8 mouse cellular contexts compared by ENCODE assay signal in the genomic region with DNA sequence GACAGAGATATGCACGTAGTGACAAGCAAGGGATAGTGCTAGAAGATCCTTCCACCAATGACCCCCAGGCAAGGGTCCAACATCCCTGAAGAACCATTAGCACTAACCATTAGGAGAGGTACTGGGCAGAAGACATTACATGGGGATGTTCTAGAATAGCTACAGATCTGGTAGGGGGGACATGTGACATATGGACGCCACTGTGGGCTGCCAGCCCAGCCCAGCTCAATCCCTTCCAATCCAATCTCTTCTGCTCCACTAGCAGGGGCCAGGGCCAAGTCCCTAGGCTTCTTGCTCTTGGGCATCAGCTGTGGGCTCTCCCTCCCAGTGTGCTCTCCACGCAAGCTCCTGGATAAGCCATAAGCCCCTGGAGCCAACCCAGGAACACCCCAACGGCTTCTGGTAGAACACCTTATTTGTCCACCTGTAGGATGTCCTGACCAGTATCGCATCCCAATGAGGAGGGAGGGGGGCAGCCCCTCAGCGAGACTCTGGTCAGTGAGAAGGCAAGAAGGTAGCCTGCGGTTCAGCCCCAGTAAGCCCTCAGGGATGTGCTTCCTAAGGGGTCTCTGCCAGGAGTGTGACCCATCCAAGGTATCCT. TPM values are rescaled to one million over a fixed set of nuclear protein-coding genes. Genes with fewer than 3 reads are reported as not detected.
A peak's percentile ranks its signal among the peaks of the same experiment; 100 is the strongest.
DNase-seq lines count a peak whose midpoint lies in the region; ATAC-seq and TF ChIP-seq lines count a peak whose summit lies in the region.

No protein-coding gene starts in this region.

- no peak for TF ChIP-seq CTCF in embryonic fibroblast, embryonic 13.5 days (IDR thresholded peaks at IDR 0.05; ENCODE audit: borderline replicate concordance, insufficient read depth, low read length)
- TF ChIP-seq CTCF in intestine, postnatal 0 days (IDR thresholded peaks at IDR 0.05; ENCODE audit: low read depth), result no peak

- no peak for TF ChIP-seq POLR2A in embryonic fibroblast, embryonic 13.5 days (IDR thresholded peaks at IDR 0.05; ENCODE audit: low read depth, low read length)

- H3K4me1 ChIP-seq in neural tube, embryonic 11.5 days (ENCODE audit: control insufficient read depth, insufficient read depth, low read length), result peaks cover 59% of the 10 kb centered on the region
- peaks cover 10% of the 10 kb centered on the region for H3K4me1 ChIP-seq in embryonic fibroblast, embryonic 13.5 days (ENCODE audit: control insufficient read depth, insufficient read depth, low read length)
- H3K4me1 ChIP-seq in intestine, postnatal 0 days (replicated peaks; ENCODE audit: control insufficient read depth, insufficient read depth, low read length), result peaks cover 36% of the 10 kb centered on the region

- peak overlapping the region; percentile 76 for H3K4me3 ChIP-seq in neural tube, embryonic 11.5 days (ENCODE audit: low read depth, low read length)
- H3K4me3 ChIP-seq in embryonic fibroblast, embryonic 13.5 days (ENCODE audit: insufficient read depth, low read length), result peak overlapping the region; percentile 33
- peak overlapping the region; percentile 78 for H3K4me3 ChIP-seq in intestine, postnatal 0 days (ENCODE audit: low read depth, low read length)

- peak overlapping the region; percentile 95 for H3K4me2 ChIP-seq in neural tube, embryonic 11.5 days (ENCODE audit: low read depth)
- peak overlapping the region; percentile 90 for H3K4me2 ChIP-seq in intestine, postnatal 0 days (replicated peaks; ENCODE audit: low read depth)

- H3K9ac ChIP-seq in neural tube, embryonic 11.5 days (ENCODE audit: low read length), result peak overlapping the region; percentile 92; the same call in 1 of the 2 replicates
- peak overlapping the region; percentile 79 for H3K9ac ChIP-seq in intestine, postnatal 0 days (ENCODE audit: low read depth, low read length)

- no peaks in the 10 kb centered on the region for H3K36me3 ChIP-seq in neural tube, embryonic 11.5 days (ENCODE audit: control insufficient read depth, insufficient read depth, low read length)
- no peaks in the 10 kb centered on the region for H3K36me3 ChIP-seq in intestine, postnatal 0 days (ENCODE audit: control insufficient read depth, insufficient read depth)

- DNase-seq in neural tube, embryonic 11.5 days (ENCODE audit: low spot score), result no peak
- no peak for DNase-seq in neural tube, embryonic 10.5 days (ENCODE audit: extremely low spot score, low spot score)
- DNase-seq in retina, embryonic 14.5 days (ENCODE audit: low spot score), result peak; percentile 31
- no peak for DNase-seq in frontal cortex, adult 2 months (ENCODE audit: extremely low spot score in 1 of 2, low spot score in 1 of 2)
- DNase-seq in right cerebral cortex, postnatal 4 days, result no peak
- no peak for DNase-seq in layer of hippocampus, adult 9-11 months

- no peaks in the 10 kb centered on the region for H3K9me3 ChIP-seq in neural tube, embryonic 11.5 days (ENCODE audit: control insufficient read depth, low read length)
- no peaks in the 10 kb centered on the region for H3K9me3 ChIP-seq in intestine, postnatal 0 days (ENCODE audit: control insufficient read depth)

- H3K27me3 ChIP-seq in neural tube, embryonic 11.5 days (ENCODE audit: control insufficient read depth, insufficient read depth, low read length), result no peaks in the 10 kb centered on the region
- no peaks in the 10 kb centered on the region for H3K27me3 ChIP-seq in intestine, postnatal 0 days (replicated peaks; ENCODE audit: control insufficient read depth, insufficient read depth, low read length)

- ATAC-seq in neural tube, embryonic 11.5 days (ENCODE audit: insufficient read depth, low FRiP score, low TSS enrichment), result no peak
- no peak for ATAC-seq in intestine, postnatal 0 days

- WGBS in neural tube, embryonic 11.5 days, result 72% methylated on average over 7 of the region's 7 CpGs
- WGBS in intestine, postnatal 0 days, result 47% methylated on average over 7 of the region's 7 CpGs

- no peak overlapping the region for H3K27ac ChIP-seq in neural tube, embryonic 11.5 days (ENCODE audit: low read depth, low read length)
- H3K27ac ChIP-seq in embryonic fibroblast, embryonic 13.5 days (ENCODE audit: insufficient read depth, low read length), result peak overlapping the region; percentile 90
- peak overlapping the region; percentile 88 for H3K27ac ChIP-seq in intestine, postnatal 0 days (ENCODE audit: low read depth, low read length)

RNA-seq across cellular contexts. Expression of a gene that starts 2.2 kb away (rescaled TPM):
- polyA plus RNA-seq in neural tube, embryonic 11.5 days (2014; fragmentation: Nextera tagmentation; extraction: Ambion mirVana), result 112 and 117 TPM in 2 replicates
- 194 and 237 TPM in 2 replicates for polyA plus RNA-seq in embryonic fibroblast, embryonic 13.5 days (2011; ENCODE audit: insufficient read length, low read depth, missing spikeins)
- 71.5 and 74.0 TPM in 2 replicates for polyA plus RNA-seq in intestine, postnatal 0 days (2015; fragmentation: Nextera tagmentation; extraction: Ambion mirVana)
- 65.8 and 72.5 TPM in 2 replicates for polyA plus RNA-seq in frontal cortex, adult 2 months (2012; rRNA removed)

RNA-seq across cellular contexts. Expression of a gene that starts 17.9 kb away (rescaled TPM):
- polyA plus RNA-seq in neural tube, embryonic 11.5 days (2014; fragmentation: Nextera tagmentation; extraction: Ambion mirVana), result 30.5 and 33.6 TPM in 2 replicates
- 3.1 and 4.2 TPM in 2 replicates for polyA plus RNA-seq in embryonic fibroblast, embryonic 13.5 days (2011; ENCODE audit: insufficient read length, low read depth, missing spikeins)
- 3.2 and 3.4 TPM in 2 replicates for polyA plus RNA-seq in intestine, postnatal 0 days (2015; fragmentation: Nextera tagmentation; extraction: Ambion mirVana)
- polyA plus RNA-seq in frontal cortex, adult 2 months (2012; rRNA removed), result 143 and 146 TPM in 2 replicates

RNA-seq across cellular contexts. Expression of a gene that starts 28.9 kb away (rescaled TPM):
- 33.1 and 37.4 TPM in 2 replicates for polyA plus RNA-seq in neural tube, embryonic 11.5 days (2014; fragmentation: Nextera tagmentation; extraction: Ambion mirVana)
- 7.3 and 10.8 TPM in 2 replicates for polyA plus RNA-seq in embryonic fibroblast, embryonic 13.5 days (2011; ENCODE audit: insufficient read length, low read depth, missing spikeins)
- 1.6 and 1.9 TPM in 2 replicates for polyA plus RNA-seq in intestine, postnatal 0 days (2015; fragmentation: Nextera tagmentation; extraction: Ambion mirVana)
- polyA plus RNA-seq in frontal cortex, adult 2 months (2012; rRNA removed), result 53.3 and 61.1 TPM in 2 replicates

RNA-seq across cellular contexts. Expression of a gene that starts 33.0 kb away (rescaled TPM):
- polyA plus RNA-seq in neural tube, embryonic 11.5 days (2014; fragmentation: Nextera tagmentation; extraction: Ambion mirVana), result 45.2 and 47.1 TPM in 2 replicates
- 32.4 and 43.1 TPM in 2 replicates for polyA plus RNA-seq in embryonic fibroblast, embryonic 13.5 days (2011; ENCODE audit: insufficient read length, low read depth, missing spikeins)
- polyA plus RNA-seq in intestine, postnatal 0 days (2015; fragmentation: Nextera tagmentation; extraction: Ambion mirVana), result 17.7 and 21.3 TPM in 2 replicates
- 125 and 147 TPM in 2 replicates for polyA plus RNA-seq in frontal cortex, adult 2 months (2012; rRNA removed)

RNA-seq across cellular contexts. Expression of a gene that starts 37.9 kb away (rescaled TPM):
- 15.4 and 20.3 TPM in 2 replicates for polyA plus RNA-seq in neural tube, embryonic 11.5 days (2014; fragmentation: Nextera tagmentation; extraction: Ambion mirVana)
- polyA plus RNA-seq in embryonic fibroblast, embryonic 13.5 days (2011; ENCODE audit: insufficient read length, low read depth, missing spikeins), result 10.1 and 16.4 TPM in 2 replicates
- polyA plus RNA-seq in intestine, postnatal 0 days (2015; fragmentation: Nextera tagmentation; extraction: Ambion mirVana), result 2.3 and 2.7 TPM in 2 replicates
- 20.2 and 22.9 TPM in 2 replicates for polyA plus RNA-seq in frontal cortex, adult 2 months (2012; rRNA removed)
